Mouse (Mus musculus): Measurements from ENCODE around the gene Dync1h1. TPM values are rescaled to one million over a fixed set of nuclear protein-coding genes. Genes with fewer than 3 reads are reported as not detected.

The Dync1h1 gene
- polyA plus RNA-seq (2012): 245 and 256 TPM in 2 replicates

DNA sequence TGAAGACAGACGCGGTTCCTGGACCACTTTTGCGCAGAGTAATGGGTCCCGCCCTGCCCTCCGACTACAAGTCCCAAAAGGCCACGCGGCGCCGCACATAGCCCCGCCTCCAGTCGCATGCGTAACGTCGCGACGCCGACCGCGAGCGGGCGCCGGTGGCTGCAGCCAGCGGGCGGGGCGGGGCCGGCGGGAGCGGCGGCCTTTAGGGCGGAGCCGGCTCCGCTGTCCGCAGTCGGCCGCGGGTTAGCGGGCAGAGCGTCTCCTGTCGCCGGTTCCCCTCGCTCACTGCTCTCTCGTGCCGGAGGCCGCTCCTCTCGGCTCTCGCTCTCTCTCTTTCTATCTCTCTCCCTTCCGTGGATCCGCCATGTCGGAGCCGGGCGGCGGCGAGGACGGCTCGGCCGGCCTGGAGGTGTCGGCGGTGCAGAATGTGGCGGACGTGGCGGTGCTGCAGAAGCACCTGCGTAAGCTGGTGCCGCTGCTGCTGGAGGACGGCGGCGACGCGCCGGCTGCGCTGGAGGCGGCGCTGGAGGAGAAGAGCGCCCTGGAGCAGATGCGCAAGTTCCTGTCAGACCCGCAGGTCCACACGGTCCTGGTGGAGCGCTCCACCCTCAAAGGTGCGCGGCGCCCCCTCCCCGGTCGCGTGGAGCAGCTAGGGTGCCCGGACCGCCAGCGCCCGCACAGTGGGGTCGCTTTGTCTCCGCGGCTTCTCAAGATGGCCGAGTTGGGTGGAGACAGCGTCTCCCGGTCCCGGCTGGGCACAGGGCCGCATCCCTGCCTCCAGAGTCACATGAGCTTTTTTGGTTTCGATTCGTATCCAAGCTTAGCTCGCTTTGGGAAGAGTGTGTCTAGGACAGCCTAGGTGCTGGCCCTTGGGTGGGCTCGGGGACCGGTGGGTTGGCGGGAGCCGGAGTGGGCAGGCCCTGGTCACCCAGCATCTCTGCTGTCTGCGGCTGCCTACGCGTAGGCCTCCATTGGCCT is at the start of gene Dync1h1:
Gene Dync1h1, plus strand, starts transcription at position 212 of the 978 bp plus-strand sequence.
- no peak for TF ChIP-seq GATA1 (IDR thresholded peaks at IDR 0.05; ENCODE audit: low read length)

DNA sequence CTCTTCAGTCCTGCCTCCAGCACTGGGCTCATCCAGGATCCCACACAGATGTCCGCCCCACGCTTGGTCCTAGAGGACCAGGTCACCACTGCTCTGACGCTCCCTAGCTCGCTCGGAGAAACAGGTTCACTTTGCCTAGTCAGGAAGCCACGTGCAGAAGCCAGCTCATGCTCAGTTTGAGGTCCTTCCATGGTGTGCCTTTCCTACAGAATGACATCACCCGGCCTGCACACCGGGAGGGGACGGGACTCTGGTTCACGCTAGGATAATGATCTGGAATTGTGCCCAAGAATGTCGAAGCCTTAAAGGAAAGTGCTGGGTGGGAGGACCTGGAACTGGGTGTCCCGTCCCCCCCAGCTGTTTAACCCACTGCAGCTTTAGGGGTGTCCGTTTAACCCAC is 49.1 kb upstream of the Dync1h1 start:
- no peak for TF ChIP-seq GATA1 (IDR thresholded peaks at IDR 0.05; ENCODE audit: low read length)

DNA sequence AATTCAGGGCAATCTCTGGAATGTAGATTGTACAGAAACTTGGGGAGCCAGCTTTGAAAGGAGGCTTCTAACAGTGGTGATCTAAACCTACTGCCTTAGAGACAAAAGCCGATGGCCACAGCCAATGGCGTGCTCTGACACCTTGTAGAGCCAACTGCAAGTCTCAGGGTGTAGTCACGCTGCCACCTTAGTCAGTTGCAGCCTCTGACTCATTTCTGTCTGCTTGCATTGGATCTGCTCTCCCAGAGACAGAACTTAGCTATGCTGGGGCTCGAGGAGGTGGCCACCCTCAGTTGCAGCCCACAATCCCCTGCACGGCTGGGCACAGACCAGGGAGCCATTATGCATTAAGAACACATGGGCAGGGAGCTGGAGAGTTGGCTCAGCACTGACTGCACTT is 47.9 kb upstream of the Dync1h1 start:
- TF ChIP-seq GATA1 (IDR thresholded peaks at IDR 0.05; ENCODE audit: low read length): no peak

DNA sequence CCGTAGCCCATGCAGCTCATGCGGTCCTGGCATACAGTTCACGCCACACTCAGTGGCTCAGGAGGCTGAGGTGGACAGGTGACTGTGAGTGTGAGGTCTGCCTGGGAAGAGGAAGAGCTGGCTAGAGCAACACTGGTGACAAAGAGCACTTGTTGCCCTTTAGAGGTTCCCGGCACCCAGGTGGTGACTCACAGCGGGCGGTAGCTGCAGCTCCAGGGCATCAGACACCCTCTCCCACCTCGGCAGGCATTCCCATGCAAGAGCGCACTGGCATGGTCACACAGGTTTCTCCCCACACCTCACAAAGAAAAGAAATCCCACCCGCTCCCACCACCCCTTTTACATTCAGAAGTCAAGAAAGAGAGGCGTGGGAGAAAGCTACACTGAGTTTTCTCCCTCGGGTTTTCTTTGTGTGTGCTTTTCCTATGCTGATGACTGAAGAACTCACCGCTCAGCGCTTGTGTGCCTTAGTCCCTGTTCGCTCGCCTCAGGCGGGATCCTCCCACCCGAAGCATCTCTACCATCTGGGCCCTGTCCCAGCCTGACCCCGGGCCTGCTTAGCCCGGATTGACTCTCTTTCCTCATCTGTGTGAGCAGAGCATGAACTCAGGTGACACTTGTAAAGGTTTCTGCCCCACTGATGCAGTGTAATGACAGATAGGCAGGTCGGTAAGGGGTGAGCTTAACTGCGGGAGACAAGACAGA is 45.6 kb upstream of the Dync1h1 start:
- no peak for TF ChIP-seq GATA1 (IDR thresholded peaks at IDR 0.05; ENCODE audit: low read length)

DNA sequence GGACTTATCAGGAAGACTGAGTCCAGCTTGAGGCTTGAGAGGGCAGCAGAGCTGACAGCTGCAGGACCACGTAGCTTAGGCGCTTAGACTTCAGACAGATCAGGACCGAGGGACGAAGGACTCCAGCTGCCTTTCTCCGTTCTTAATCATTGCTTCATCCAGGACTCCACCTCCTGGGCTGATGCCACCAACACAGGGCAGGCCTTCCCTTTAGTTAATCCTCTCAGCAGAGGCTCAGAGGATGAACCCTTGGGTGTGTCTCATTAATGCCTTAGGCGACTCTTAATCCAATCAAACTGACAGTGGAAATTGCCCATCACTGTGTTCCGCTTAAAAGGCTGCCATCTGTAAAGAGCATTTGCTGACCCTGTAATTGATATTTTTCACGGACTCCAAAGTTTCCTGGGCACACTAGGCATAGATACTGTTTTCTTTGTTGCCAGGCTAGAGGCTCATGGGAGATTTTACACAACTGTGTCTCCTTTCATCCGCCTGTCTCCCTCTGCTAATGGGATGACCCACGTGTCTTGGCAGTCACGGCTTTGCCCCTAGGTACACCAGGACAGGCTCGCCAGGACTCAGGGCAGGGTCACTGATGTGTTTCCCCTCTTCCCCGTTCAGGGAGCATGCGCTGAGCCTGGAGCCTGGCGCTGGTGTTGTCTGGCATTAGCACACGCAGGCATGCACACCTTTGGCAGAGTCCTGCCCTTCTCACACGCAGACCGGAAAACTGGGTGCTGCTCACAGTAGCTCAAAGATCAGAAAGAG is 44.2 kb upstream of the Dync1h1 start:
- TF ChIP-seq GATA1 (IDR thresholded peaks at IDR 0.05; ENCODE audit: low read length): no peak

DNA sequence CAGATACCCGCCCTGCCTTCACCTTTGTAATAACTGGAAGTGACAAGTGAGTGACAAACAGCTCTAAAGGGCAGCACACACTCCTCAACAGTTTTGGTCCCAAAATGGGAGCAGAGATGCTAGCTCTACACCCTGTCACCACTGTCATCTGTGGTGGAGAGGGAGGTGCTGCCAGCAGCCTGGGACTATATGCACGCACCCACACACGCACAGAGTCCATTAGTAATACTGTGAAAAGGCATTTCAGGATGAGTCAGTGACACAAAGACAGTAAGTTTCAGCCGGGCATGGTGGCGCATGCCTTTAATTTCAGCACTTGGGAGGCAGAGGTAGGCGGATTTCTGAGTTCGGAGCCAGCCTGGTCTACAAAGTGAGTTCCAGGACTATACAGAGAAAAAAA is 43.1 kb upstream of the Dync1h1 start:
- no peak for TF ChIP-seq GATA1 (IDR thresholded peaks at IDR 0.05; ENCODE audit: low read length)

DNA sequence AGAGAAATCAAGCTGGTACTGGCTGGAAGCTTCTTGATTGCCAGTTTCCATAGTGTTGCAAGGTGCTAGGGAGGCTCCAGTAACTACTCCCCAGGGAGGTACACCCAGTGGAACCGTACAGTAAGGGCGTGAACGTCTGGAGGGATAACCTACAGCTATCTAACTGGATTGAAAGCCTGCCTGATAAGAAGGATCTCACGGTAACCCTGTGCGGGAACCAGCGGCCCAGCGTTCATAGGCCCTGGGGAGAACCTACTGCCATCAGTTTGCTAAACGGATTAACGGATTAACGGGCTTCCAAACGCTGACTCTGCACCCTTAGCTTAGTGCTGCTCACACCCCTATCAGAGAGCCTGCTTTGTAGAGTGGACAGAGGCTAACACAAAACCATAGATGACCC is 37.9 kb upstream of the Dync1h1 start:
- TF ChIP-seq GATA1 (IDR thresholded peaks at IDR 0.05; ENCODE audit: low read length): no peak

DNA sequence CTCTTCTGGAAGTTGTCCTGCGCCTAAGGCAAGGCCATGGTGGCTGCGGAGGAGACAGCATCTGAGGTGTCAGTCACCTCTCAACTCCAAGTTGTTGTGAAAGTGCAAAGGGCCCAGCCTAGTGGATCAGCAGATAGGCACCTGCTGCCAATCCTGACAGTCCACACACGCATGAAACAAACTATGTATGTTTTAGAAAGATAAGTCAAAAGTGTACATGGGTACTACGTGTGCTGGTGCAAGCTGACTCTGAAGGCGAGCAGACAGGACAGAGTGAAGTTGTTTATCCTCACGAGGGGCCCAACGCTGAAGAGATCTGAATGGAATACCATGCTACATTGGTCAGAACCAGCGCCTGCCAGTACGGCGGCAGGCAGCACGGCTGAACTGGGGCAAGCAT is 36.4 kb upstream of the Dync1h1 start:
- TF ChIP-seq GATA1 (IDR thresholded peaks at IDR 0.05; ENCODE audit: low read length): no peak

DNA sequence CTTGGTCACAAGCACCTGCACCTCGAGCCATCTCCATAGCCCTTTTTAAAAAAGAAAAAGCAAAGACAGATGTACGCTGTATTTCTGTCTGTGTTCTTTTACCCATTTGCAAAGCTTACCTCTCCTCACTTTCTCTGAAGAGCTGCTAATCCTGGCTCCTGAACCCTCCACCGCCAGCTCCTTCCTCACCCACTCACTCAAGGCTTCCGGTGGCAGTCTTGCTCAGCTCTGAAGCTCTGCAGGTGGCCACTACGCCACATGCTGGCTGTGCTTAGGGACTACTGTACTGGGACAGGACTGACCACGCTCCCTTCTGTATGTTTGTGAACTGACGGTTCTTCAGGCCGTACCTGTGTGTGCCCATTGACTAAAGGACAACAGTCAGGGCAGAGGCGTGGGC is 34.9 kb upstream of the Dync1h1 start:
- TF ChIP-seq GATA1 (IDR thresholded peaks at IDR 0.05; ENCODE audit: low read length): no peak

DNA sequence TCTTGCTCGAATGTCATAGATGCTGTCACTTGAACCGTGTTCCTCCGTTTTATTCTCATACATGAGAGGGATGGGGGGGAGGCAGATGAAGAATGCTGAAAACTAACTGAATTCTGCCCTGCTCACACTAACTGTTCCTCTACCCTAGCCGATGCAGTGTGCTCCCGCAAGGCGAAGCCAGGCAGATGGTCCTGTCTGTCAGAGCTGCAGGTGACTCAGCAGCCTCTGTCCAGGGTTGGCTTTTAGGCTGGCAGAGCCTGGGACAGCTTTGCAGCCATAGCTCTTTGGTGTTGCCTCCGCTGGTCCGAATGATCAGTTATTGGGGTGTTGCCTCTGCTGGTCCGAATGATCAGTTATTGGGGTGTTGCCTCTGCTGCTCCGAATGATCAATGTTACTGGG is 30.2 kb upstream of the Dync1h1 start:
- TF ChIP-seq GATA1 (IDR thresholded peaks at IDR 0.05; ENCODE audit: low read length): no peak

DNA sequence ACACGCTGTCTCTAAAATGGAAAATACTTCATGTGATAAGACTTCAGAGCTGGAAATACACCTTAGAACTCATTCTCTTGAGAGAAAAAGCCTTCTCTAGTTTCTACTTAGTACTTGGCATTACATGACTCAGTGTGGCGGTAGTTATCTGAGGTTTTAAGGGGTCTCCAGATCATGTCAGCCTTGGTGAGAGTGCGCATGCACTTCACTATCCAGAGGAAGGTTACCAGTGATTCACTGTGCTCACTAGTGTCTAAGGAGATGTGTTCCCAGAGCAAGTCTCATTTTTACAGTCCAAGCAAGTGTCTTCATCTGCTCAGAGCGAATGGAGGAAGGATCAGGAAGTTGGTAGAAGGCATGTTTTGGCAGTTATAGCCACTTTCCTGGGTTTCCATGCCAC is 28.9 kb upstream of the Dync1h1 start:
- TF ChIP-seq GATA1 (IDR thresholded peaks at IDR 0.05; ENCODE audit: low read length): no peak

DNA sequence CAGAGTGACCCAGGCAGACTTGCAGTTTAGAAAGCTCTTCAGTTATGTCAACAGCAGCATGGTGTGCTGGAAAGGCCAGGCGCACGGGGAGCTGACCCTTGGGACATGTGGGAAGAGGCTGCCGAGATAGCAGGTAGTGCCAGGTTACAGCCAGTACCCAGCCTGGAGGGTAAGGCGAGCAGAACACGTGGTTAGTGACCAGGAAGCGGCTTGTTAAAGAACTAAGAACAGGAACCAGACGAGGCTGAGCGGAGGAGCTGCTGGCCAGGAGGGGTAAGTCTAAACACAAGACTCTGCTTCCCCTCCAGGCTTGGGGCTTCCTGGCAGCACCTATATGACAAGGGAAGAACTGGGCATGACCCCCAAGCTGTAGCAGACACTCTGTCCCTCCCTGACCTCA is 27.6 kb upstream of the Dync1h1 start:
- TF ChIP-seq GATA1 (IDR thresholded peaks at IDR 0.05; ENCODE audit: low read length): no peak

DNA sequence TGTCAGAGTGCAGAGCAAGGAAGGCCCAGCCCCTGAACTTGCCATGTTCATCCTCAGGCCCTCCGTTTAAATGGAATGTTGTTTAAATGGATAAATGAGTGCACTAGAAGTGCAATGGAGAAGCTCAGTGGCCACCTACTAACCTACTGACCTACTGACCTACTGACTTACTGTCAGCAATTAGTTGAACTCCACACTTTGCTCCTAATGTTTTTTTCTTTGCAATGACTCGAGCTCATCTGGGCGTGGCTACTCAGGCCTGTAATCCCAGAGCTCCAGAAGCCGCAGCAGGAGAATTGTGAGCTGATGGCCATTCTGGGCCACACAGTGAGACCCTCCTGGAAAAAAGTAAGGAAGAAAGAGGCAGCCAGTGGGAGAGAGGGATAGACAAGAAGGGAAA is 25.3 kb upstream of the Dync1h1 start:
- TF ChIP-seq GATA1 (IDR thresholded peaks at IDR 0.05; ENCODE audit: low read length): no peak

DNA sequence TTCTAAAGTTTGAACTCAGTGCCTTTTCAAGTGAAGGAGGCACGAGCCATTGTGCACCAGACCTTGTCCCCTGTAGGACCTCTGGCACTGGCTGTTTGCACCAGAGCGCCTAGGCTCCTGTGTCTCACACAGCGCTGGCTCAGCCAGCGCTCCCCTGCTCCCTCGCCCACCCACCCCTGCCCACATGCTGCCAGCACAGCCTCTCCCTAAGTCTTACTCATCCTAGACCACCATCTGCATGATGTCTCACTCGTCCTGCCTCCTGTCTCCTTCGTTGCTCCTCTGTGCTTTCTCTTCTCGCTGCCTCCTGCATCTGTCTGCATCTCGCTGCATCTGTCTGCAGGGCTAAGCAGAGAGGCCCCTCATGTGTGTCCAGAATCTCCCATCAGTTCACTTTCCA is 22.9 kb upstream of the Dync1h1 start:
- TF ChIP-seq GATA1 (IDR thresholded peaks at IDR 0.05; ENCODE audit: low read length): no peak

DNA sequence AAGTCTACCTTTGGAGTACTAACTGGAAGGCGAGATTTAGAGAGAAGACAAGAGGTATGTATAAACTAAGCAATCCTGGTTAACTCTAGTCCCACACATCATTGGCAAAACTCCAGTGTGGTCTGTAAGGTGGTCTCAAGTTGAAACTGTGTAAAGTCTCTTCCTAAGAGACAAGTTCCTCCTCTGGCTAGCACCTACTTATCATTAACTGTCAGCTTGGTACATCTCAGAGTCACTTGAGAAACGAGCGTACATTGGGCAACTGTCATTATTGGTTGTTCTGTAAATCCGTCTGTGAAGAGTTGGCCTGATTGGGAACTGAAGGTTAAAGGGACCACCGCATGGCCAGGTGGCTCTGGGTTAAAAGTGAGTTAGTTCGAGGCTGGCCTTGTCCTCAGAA is 12.6 kb upstream of the Dync1h1 start:
- no peak for TF ChIP-seq GATA1 (IDR thresholded peaks at IDR 0.05; ENCODE audit: low read length)

DNA sequence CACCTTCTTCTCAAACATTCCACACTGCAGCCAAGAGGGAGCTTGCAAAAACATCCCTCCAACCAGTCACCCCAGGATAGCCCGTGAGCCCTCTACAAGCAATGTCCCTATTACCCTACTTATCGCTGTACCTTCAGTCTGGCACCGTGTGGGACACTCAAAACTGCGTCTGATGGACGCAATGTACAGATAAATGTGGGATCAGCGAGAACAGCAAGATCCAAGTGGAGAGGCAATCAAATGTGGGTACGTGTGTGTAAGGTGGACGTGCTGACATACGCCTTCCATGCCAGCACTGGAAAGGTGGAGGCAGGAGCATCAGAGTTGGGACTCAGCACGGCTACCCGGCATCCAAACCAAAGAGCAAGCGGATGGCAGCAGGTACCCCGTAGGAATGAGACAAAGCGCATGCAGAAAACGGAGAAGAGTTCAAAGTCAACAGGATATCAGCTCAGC is 10.4 kb upstream of the Dync1h1 start:
- TF ChIP-seq GATA1 (IDR thresholded peaks at IDR 0.05; ENCODE audit: low read length): no peak

Data from G1E-ER4 (cell line).